10 mouse cellular contexts compared by ENCODE assay signal in genomic region chr19:56720882-56721281, GRCm38 (mm10). TPM values are rescaled to one million over a fixed set of nuclear protein-coding genes. Genes with fewer than 3 reads are reported as not detected.
DNase-seq lines count a peak whose midpoint lies in the region; ATAC-seq and TF ChIP-seq lines count a peak whose summit lies in the region.
"Had no signal": no experiment of that assay in that cellular context is flagged by ENCODE, and none has a peak within 500 bp of the region (broad histone marks: within the 10 kb centered on the region; RNA-seq: fewer than 3 reads in every experiment).

No protein-coding gene starts in this region.

- no peaks in the 10 kb centered on the region for H3K36me3 ChIP-seq in lung, embryonic 15.5 days
- no peaks in the 10 kb centered on the region for H3K36me3 ChIP-seq in liver, embryonic 13.5 days
- no peaks in the 10 kb centered on the region for H3K36me3 ChIP-seq in stomach, embryonic 16.5 days (ENCODE audit: control insufficient read depth, insufficient read depth, low read length)

- peak overlapping the region; percentile 78 for H3K4me3 ChIP-seq in gastrocnemius, adult 2 months
- peak overlapping the region; percentile 59 for H3K4me3 ChIP-seq in lung, embryonic 15.5 days
- no peak overlapping the region for H3K4me3 ChIP-seq in liver, embryonic 13.5 days (replicated peaks)
- peak overlapping the region; percentile 49 for H3K4me3 ChIP-seq in stomach, embryonic 16.5 days (replicated peaks; ENCODE audit: low read length)

- no peak for TF ChIP-seq CTCF in gastrocnemius, adult 2 months (IDR thresholded peaks at IDR 0.05)

- no peak overlapping the region for H3K9ac ChIP-seq in lung, embryonic 15.5 days
- H3K9ac ChIP-seq in liver, embryonic 13.5 days, result no peak overlapping the region
- H3K9ac ChIP-seq in stomach, embryonic 16.5 days (ENCODE audit: low read length), result peak overlapping the region; percentile 75; the same call in 1 of the 2 replicates

- H3K4me1 ChIP-seq in lung, embryonic 15.5 days, result peaks cover 35% of the 10 kb centered on the region
- H3K4me1 ChIP-seq in liver, embryonic 13.5 days (replicated peaks), result peaks cover 11% of the 10 kb centered on the region
- peaks cover 11% of the 10 kb centered on the region; the same call in 1 of the 2 replicates for H3K4me1 ChIP-seq in stomach, embryonic 16.5 days (ENCODE audit: control insufficient read depth, insufficient read depth, low read length)

- DNase-seq in gastrocnemius, adult 2 months, result no peak
- DNase-seq in gastrocnemius, postnatal 4 days (ENCODE audit: low spot score in 2 of 2), result no peak
- no peak for DNase-seq in lung, postnatal 10 days
- no peak for DNase-seq in liver, embryonic 13.5 days
- DNase-seq in urinary bladder, postnatal 10 days (ENCODE audit: low spot score), result no peak
- DNase-seq in layer of hippocampus, adult 8-10 months (ENCODE audit: low spot score in 2 of 2), result no peak
- DNase-seq: cerebellum, adult 11 months; gastrocnemius, postnatal 14 days had no signal

- peak overlapping the region; percentile 98 for H3K4me2 ChIP-seq in lung, embryonic 15.5 days
- H3K4me2 ChIP-seq in liver, embryonic 13.5 days, result peak overlapping the region; percentile 65
- peak overlapping the region; percentile 96 for H3K4me2 ChIP-seq in stomach, embryonic 16.5 days (ENCODE audit: low read depth, low read length)

- H3K9me3 ChIP-seq in lung, embryonic 15.5 days, result no peaks in the 10 kb centered on the region
- H3K9me3 ChIP-seq in liver, embryonic 13.5 days (replicated peaks), result no peaks in the 10 kb centered on the region
- no peaks in the 10 kb centered on the region for H3K9me3 ChIP-seq in stomach, embryonic 16.5 days (replicated peaks; ENCODE audit: control insufficient read depth, low read length)

- no peak for ATAC-seq in lung, embryonic 15.5 days (ENCODE audit: borderline replicate concordance, extremely low read depth, low FRiP score, low TSS enrichment)
- no peak for ATAC-seq in liver, embryonic 13.5 days (ENCODE audit: low read depth)
- ATAC-seq in stomach, embryonic 16.5 days (ENCODE audit: insufficient read depth, low FRiP score), result no peak

- intact Hi-C loops in gastrocnemius, adult 2 months (cut with DNase I), result no loop called here

- H3K27me3 ChIP-seq in lung, embryonic 15.5 days, result peaks cover 63% of the 10 kb centered on the region
- peaks cover 82% of the 10 kb centered on the region for H3K27me3 ChIP-seq in liver, embryonic 13.5 days
- peaks cover 47% of the 10 kb centered on the region for H3K27me3 ChIP-seq in stomach, embryonic 16.5 days (ENCODE audit: control insufficient read depth, insufficient read depth, low read length)

- H3K27ac ChIP-seq in gastrocnemius, adult 2 months, result no peak overlapping the region
- no peak overlapping the region for H3K27ac ChIP-seq in lung, embryonic 15.5 days
- no peak overlapping the region for H3K27ac ChIP-seq in liver, embryonic 13.5 days
- H3K27ac ChIP-seq in stomach, embryonic 16.5 days (ENCODE audit: low read length), result no peak overlapping the region

- 27% methylated on average over 13 of the region's 13 CpGs for WGBS in lung, embryonic 15.5 days
- 21% methylated on average over 13 of the region's 13 CpGs for WGBS in liver, embryonic 13.5 days (ENCODE audit: insufficient replicate concordance)
- WGBS in stomach, embryonic 16.5 days, result 31% methylated on average over 13 of the region's 13 CpGs

RNA-seq across cellular contexts. Expression of gene Adrb1, which starts 1.1 kb away (rescaled TPM):
- under 1 TPM; 0.11 to 0.13 TPM for total RNA-seq in gastrocnemius, adult 2 months (2021)
- total RNA-seq in gastrocnemius, postnatal 4 days (2021), result 1 to 10 TPM; 1.4 to 1.9 TPM
- polyA plus RNA-seq in lung, embryonic 15.5 days (2015; fragmentation: Nextera tagmentation; extraction: Ambion mirVana), result 1.4 and 1.5 TPM in 2 replicates
- polyA plus RNA-seq in liver, embryonic 13.5 days (2015; fragmentation: Nextera tagmentation; extraction: Ambion mirVana), result 0.09 and 0.13 TPM in 2 replicates
- 0.34 and 0.44 TPM in 2 replicates for polyA plus RNA-seq in stomach, embryonic 16.5 days (2015; fragmentation: Nextera tagmentation; extraction: Ambion mirVana)
- total RNA-seq in layer of hippocampus, adult 8-10 months (2022), result 10 to 100 TPM; 19.9 to 22.8 (median 20.3) TPM

Comparison
In these comparisons a context has a peak if more than half of its experiments do, and no peak if none do; other contexts are left out.
1. RNA of gene Adrb1, which starts 1.1 kb away (total RNA-seq): 19.9 to 22.8 TPM in layer of hippocampus, adult 8-10 months; 1.4 to 1.9 TPM in gastrocnemius, postnatal 4 days and 0.11 to 0.13 TPM in gastrocnemius, adult 2 months; every median in the first group is over 4 times any median in the second.
2. Peak in every context shown above with its lines, with median percentiles within 50 percentile points of each other: H3K4me2 ChIP-seq.